Mouse (Mus musculus) myocyte (in vitro differentiated cells): ENCODE data around the gene Rabgap1l.

Experiments used
- CEBPB ChIP-seq: IDR thresholded peaks from 2 replicates; pipeline ENCODE4 v1.6.1; 2011; ENCODE audit warnings: mild to moderate bottlenecking, moderate library complexity; ENCODE audit not compliant: poor library complexity, insufficient read depth, severe bottlenecking
- E2F4 ChIP-seq: IDR thresholded peaks from one replicate; pipeline ENCODE4 v1.6.1; 2011; ENCODE audit warnings: mild to moderate bottlenecking, control low read depth, moderate library complexity; ENCODE audit not compliant: insufficient read depth
- MAX ChIP-seq: IDR thresholded peaks from one replicate; pipeline ENCODE4 v1.6.1; 2011; ENCODE audit warnings: low read depth, mild to moderate bottlenecking, control low read depth
- MYOD1 ChIP-seq, 3 experiments: IDR thresholded peaks; one replicate each; pipeline ENCODE4 v1.6.1; 2011; ENCODE audit warnings: control low read depth in 2 of 3, low read depth in 2 of 3, mild to moderate bottlenecking in 2 of 3, moderate library complexity in 1 of 3; ENCODE audit not compliant: insufficient read length in 2 of 3, control insufficient read depth in 1 of 3
- MYOG ChIP-seq, 3 experiments: IDR thresholded peaks; one replicate each; pipeline ENCODE4 v1.6.1; 2011; ENCODE audit warnings: control low read depth in 2 of 3, low read depth in 2 of 3, mild to moderate bottlenecking in 2 of 3; ENCODE audit not compliant: insufficient read length in 2 of 3, control insufficient read depth in 1 of 3, insufficient read depth in 1 of 3
- POLR2A ChIP-seq: IDR thresholded peaks from one replicate; pipeline ENCODE4 v1.6.1; 2011; ENCODE audit warnings: low read depth, mild to moderate bottlenecking, control low read depth, moderate library complexity; ENCODE audit not compliant: insufficient read length
- POLR2AphosphoS2 ChIP-seq: IDR thresholded peaks from one replicate; pipeline ENCODE4 v1.6.1; 2011; ENCODE audit warnings: low read depth, control low read depth; ENCODE audit not compliant: insufficient read length
- REST ChIP-seq: IDR thresholded peaks from one replicate; pipeline ENCODE4 v1.6.1; 2011; ENCODE audit warnings: mild to moderate bottlenecking, control low read depth, moderate library complexity; ENCODE audit not compliant: insufficient read depth, insufficient read length
- SRF ChIP-seq: IDR thresholded peaks from one replicate; pipeline ENCODE4 v1.6.1; 2011; ENCODE audit warnings: low read depth; ENCODE audit not compliant: control insufficient read depth, insufficient read length
- TCF12 ChIP-seq: IDR thresholded peaks from one replicate; pipeline ENCODE4 v1.6.1; 2011; ENCODE audit warnings: mild to moderate bottlenecking, control low read depth; ENCODE audit not compliant: poor library complexity, insufficient read depth, severe bottlenecking
- TCF3 ChIP-seq: IDR thresholded peaks from one replicate; pipeline ENCODE4 v1.6.1; 2011; ENCODE audit warnings: low read depth, control low read depth; ENCODE audit not compliant: insufficient read length
- USF1 ChIP-seq: IDR thresholded peaks from one replicate; pipeline ENCODE4 v1.6.1; 2011; ENCODE audit warnings: low read depth, mild to moderate bottlenecking, control low read depth, moderate library complexity

GRCm38 (mm10) chr1:160839095-160839494, 46.1 kb upstream of the Rabgap1l start:
- no peak for TF ChIP-seq POLR2A
- TF ChIP-seq USF1 = no peak
- TF ChIP-seq MYOD1 (IDR thresholded peaks at IDR 0.05; ENCODE audit: control insufficient read depth in 1 of 3, insufficient read length in 2 of 3, low read depth in 2 of 3) = no peak
- TF ChIP-seq MAX = no peak
- no peak for TF ChIP-seq E2F4
- TF ChIP-seq MYOG (IDR thresholded peaks at IDR 0.05; ENCODE audit: control insufficient read depth in 1 of 3, insufficient read depth in 1 of 3, insufficient read length in 2 of 3, low read depth in 2 of 3) = no peak
- TF ChIP-seq CEBPB = no peak
- no peak for TF ChIP-seq SRF
- no peak for TF ChIP-seq TCF12
- no peak for TF ChIP-seq REST
- no peak for TF ChIP-seq TCF3
- TF ChIP-seq POLR2AphosphoS2 = no peak
